Mouse (Mus musculus) layer of hippocampus, adult 9-10 months (tissue): ENCODE measurements at regions not wholly inside any gene's neighbourhood (a gene's known extent, or its start where the extent isn't known, plus 50 kb on each side); places are given as distances from the start of the nearest gene placed in this dataset.

Experiments used
- DNase-seq: peaks from one replicate; pipeline ENCODE4 v3.0.0; 2022; ENCODE audit warnings: low spot score

DNA sequence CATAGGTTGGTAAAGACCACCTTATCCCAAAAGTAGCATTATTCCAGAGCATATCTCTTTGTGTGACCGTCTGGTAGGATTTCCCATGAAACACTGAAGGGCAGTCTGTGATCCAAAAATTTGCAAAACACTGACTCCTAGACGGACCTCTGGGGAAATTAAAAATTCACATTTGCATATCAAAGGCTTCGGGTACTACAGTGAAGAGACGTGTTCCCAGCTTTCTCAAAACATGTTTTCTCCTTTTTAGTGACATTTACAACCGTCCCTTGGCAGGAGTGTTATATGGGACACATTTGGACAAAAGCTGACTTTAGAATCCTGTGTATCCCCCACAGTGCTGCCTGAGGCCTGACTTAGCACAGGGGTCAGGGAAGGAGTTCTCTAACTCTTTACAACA is 78.8 kb upstream of the Pkdcc start:
- DNase-seq: no peak

DNA sequence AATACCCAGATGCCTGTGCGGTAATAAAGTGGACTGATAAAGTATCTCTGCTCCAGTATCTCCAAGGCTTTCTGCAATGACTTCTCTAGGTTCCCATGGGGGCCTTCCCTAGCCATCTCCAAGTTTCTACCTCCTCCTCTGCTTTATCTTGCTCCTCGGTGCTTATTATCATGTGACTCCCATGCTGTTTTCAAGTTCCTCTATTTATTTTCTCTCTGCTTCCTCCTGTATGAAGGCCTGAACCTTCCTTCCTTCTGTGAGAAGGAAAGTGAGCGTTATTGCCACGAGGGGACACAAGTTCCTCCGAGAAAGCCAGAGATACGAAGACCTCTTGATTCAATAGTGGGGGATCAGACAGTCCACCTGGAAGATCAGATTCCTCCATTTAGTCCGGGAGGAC is 77.4 kb upstream of the Pkdcc start:
- DNase-seq: no peak

DNA sequence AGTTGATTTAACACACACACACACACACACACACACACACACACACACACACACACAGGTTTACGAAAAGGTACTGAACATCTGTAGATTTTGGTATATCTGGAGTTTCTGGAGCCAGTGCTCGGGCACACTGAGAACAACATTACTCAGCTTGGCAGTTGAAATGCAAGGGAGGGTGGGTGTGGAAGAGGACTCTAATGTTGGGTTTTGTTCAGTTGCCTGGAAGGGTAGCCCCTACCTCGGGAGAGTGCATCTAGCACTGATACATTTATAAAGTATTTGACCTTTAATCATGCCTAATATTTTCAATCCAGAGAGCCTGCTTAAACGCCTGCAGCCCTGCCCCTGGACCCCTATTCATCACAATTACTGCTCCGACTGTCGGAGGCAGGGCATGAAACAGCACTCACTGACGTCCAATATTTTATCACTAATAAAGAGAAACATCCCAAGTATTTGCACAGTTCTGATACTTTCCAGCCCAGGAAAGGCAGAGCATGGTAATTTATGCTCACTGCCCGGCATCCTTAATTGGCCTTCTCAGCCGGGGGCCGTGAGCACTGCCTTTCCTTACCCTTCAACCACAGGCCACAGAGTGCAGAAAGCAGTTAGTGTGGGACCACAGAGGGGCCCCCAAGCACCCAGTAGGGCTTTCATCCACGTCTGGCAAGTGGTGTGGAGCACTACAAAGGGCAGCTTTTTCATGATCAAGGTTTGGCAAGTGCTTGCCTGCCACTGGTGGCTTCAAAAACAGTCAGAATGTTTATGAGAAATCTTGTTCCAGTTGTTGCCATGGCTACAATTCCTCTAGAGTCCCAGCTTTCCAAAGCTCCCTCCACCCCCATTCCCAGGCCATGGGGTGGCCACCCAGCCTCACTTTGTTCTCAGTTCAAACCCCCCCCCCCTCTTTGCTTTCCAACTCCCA is 76.3 kb upstream of the Pkdcc start:
- no peak for DNase-seq

DNA sequence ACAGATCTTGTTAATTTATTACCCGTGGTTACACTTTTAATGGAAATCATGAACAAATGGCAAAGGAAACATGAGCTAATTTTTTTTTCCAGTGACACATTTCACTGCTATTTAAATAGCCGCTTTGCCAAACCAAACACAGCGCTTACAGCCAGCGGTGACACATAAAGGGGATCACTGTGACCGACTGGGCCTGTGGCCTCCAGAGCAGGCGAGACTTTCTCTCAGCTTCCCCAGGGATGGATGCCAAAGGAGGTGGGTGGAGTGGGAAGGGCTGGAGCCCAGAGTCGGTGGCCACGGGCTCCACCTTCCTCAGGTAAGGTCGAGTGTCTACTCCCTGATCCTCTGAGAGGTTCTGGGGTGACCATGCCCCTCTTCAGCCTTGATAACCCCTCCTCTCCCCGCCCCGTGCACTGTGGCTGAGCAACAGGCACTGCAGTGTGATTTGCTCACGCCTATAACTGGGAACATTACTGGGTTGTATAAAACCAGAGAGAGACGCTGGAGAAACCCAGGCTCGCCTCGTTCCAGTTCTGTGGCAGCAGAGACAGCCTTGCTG is 66.6 kb upstream of the Pkdcc start:
- DNase-seq: no peak

DNA sequence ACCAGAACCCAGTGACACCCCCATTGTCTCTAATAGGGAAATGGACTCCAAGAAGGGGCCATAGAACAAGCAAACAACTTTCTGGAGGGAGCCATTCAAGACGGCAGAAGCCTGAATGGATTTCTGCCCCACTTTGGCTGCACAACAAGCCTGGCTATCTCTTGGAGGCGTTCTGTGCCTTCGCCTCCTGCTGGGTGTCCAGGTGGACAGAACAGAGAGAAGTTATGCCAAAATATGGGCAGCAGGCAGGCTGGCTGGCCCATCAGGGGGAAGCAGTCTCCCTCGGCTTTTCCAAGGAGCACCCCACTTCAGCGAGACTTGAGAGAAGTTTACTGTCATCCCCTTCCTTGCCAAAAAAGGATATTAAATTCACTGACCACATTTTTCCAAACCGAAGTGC is 65.8 kb upstream of the Pkdcc start:
- no peak for DNase-seq

DNA sequence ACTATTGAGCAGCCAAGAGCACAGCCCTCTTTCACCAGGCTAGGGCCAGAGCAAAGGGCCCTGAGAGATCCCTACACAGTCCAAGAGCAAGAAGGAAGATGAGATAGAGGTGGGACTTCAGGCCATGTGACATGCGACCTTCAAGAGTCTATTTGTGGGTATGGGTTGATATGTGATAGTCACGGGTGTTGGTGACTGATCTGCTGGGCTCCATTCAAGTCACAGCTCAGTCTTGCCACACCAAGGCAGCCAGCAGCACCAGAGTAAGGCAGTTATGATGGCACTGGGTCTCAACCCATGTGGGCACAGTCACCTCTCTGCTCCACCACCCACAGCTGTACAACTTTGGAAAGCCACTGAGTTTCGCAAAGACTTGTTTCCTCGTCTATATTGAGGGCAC is 60.0 kb upstream of the Pkdcc start:
- DNase-seq: no peak

DNA sequence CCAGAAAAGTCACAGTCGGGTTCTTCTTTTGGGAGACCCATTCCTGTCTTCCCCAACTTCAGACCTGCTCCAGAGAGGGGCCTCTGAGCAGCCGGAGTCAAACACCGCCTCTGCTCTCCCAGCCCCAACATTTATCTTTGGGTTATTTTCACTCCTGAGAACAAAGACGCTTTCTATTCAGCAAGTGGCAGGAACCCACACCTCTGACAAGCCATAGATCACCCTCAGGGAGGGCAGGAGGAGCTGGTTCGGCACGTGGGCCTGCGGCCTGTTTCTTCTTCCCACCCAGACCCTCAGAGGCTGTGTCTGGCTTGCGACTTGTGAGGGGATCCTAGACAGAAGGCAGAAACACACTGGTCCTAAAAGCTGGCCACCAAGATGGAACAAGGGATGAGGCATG is 58.4 kb upstream of the Pkdcc start:
- DNase-seq: no peak

DNA sequence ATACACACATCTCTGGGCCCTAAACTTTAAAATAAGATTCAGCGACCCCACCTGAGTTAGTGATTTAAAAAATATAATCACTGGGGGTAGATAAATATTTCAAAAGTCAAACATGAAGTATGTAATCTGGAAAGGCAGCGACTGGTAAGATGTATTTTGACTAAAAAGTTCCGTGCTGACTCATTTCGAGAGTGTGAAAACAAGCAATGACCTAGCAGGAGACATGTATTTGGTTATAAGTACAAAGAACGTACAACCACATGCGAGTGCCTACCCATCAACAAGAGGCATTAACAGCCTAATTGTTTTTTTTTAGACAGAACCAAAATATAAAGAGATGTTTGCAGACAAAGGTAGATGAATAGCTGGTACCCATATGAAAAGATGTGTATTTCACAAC is 57.0 kb upstream of the Pkdcc start:
- DNase-seq: no peak

DNA sequence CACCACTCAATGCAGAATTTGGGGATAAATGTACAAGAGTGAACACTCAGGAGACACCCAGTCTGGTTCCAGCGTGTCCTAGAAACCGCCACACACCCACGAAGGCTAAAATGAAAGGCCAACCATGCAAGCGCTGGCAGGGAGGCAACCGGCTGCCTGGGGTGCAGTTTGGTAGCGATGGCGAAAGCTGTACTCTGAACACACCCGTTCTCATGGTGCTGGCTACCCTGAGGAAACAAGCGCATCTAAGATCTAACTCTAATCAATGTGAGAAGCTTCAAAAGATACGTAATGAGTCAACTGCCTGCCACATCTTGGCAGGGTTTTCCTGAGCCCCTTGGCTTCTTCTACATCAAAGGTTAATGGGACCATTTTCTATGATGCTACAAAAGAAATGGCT is 56.4 kb upstream of the Pkdcc start:
- no peak for DNase-seq

DNA sequence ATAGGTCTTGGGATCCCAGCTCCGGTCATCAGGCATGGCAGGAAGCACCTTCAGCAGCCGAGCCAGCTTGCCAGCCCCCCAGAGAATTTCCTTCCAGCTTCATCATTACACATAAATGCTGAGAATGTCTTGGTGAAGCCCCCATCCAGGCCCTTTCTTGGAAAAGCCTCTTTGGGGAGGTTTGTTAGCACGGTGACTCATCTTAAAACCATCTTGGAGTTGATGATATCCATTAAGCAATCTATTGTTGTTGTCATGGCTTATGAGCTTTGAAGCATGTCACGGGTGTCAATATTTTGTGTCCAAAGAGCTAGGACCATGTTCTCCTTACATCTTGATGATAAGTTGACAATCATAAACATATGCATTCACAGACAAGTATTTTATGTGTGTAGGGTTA is 55.5 kb upstream of the Pkdcc start:
- DNase-seq: no peak

DNA sequence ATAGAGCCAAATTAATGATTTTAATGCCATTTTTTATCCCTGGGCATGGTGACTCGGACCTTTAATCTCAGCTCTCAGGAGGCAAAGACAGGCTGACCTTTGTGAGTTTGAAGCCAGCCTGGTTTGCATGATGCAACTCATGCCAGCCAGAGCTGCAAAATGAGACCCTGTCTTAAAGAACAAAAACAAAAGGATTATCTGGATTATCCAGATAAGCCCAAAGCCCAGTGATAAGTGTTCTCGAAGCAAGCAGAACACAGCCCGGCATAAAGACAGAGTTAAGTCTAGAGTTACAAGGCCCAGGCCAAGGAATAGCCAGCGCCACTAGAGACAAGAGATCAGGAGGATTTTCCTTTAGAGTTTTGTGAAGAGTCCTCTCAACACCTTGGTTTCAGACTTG is 54.8 kb upstream of the Pkdcc start:
- DNase-seq: no peak

DNA sequence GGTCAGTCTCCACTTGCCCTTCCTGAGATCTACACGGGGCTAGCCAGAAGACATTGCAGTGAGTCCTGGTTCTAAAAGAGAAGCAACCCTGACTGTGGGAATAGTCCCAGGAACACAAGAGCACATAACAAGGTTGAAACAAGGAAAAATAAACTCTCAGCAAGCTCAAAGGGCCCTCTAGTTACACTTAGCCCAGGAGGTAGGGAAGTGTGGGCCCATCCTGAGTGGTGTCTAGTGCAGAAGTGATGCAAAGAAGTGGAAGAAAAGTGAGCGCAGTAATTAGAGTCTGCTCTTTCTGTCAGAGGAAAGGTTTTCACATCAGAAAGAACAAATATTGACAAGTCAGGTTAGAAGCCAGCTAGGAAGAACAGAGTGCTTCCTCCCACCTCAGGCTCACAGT is 53.4 kb upstream of the Pkdcc start:
- no peak for DNase-seq

DNA sequence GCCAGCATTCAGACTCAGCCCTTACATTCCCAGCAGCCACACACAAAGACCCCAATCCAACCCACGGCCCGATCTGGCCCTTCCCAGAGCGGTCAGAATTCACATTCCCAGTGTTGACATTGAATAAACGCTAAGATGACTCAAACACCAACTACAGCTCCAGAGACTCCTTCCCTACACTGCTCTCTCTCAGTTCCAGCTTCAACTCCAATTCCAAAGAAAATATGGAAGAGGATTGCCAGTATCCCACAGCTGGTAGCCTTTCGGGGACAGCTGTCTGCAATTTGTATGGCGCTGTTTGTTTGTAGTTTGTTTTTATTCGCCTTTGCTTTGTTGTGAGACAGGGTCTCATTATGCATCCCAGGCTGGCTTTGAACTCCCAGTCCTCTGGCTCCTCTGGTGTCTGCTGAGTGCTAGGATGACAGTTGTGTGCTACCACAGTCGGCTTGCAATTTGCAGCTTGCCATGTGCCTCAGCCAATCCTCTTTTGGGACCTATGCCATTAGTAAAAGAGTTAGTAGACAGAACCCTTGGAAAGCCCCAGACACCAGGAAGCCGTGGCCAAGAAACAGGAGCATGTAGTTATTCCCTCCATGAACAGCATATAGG is 51.0 kb upstream of the Pkdcc start:
- DNase-seq: no peak

DNA sequence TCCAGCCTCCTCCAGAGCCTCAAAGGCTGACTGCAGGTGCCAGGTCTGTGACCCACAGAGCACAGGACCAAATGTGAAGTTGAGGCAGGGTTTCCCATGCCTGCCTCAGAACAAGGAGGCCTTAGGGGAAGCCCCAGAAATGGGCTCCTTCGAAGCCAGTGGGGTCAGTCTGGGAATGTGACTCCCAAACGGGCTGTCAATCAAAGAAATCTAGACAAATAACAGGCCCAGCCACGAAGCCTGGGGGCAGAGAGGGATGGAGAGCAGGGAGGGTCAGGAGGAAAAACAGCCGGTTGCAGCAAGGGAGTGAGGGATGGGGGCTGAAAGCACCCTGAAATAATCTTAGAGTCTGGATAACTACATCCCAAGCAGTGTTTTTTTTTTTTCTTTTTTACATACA is 50.4 kb upstream of the Pkdcc start:
- DNase-seq: no peak

DNA sequence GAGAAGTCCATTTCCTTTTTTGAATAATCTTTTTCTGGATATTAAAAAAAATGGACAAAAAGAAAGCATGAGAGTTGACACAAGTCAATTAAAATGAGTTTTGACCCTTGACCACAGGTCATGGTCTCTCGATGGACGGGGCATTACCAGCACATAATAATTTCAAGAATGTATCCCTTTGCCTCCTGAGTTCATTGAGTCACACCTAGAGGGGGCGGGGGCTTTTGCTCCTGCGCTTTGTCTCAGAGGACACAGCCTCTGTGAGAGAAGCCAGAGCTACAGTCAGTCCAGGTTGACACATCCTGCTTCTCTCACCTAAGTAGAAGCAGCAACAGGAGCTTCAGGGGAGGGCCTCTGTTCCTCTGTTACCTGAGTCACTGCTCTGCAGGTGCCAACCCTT is 50.0 kb upstream of the Pkdcc start:
- no peak for DNase-seq
